Mouse (Mus musculus) left cerebral cortex, postnatal 10 days (tissue): ENCODE data around the gene Gm20662. TPM values are rescaled to one million over a fixed set of nuclear protein-coding genes. Genes with fewer than 3 reads are reported as not detected.
"Not testable (repeated sequence)": the region's sequence is repeated elsewhere in the genome, so short reads cannot be mapped to it uniquely, and the experiment has no call there.

ENCODE experiments used
- DNase-seq, 2 experiments: peaks; one replicate each; pipeline ENCODE4 v3.0.0; 2021 to 2022; ENCODE audit warnings: low spot score in 2 of 2, mixed read lengths in 1 of 2; ENCODE audit errors: extremely low spot score in 1 of 2
- intact Hi-C: fragments of 180-260 bp; cut with DNase I; formaldehyde crosslinking; loops from one replicate; pipeline ENCODE4 v1.15.1; 2025
- total RNA-seq, 2 experiments: library from RNA; stranded (reverse); gene quantifications; 2 replicates each; pipeline ENCODE4 v1.2.3; 2021

Gene Gm20662
- total RNA-seq, 2 experiments from 2014 or later = 1.5 to 3.4 TPM

GRCm38 (mm10) chr9:107995513-107995912 lies 636 bp upstream of the Gm20662 start:
- no peak for DNase-seq
- intact Hi-C loops = no loop called here

- intact Hi-C loops = no loop called here
- peak; percentile 100 for DNase-seq
Observed at GRCm38 (mm10) chr9:108001922-108002770, 6.0 kb downstream of the Gm20662 start, which contains the start of gene Ip6k1. Gene Ip6k1, plus strand, starts transcription at chr9:108002501.

GRCm38 (mm10) chr9:108002778-108003530 lies 6.8 kb downstream of the Gm20662 start:
- peak in 1 of 2 experiments; percentile 34 for DNase-seq
- intact Hi-C loops = no loop called here

GRCm38 (mm10) chr9:108003531-108003890 lies 7.4 kb downstream of the Gm20662 start:
- DNase-seq = peak in 1 of 2 experiments; percentile 33
- intact Hi-C loops = no loop called here

- DNase-seq = no peak
- intact Hi-C loops = no loop called here
Observed at GRCm38 (mm10) chr9:108008041-108008440, 11.9 kb downstream of the Gm20662 start.

- no peak for DNase-seq
- intact Hi-C loops = no loop called here
Observed at GRCm38 (mm10) chr9:108010385-108010784, 14.2 kb downstream of the Gm20662 start.

- DNase-seq, intact Hi-C loops: not testable (repeated sequence)
Observed at GRCm38 (mm10) chr9:108013577-108013976, 17.4 kb downstream of the Gm20662 start.

- no peak for DNase-seq
- intact Hi-C loops = no loop called here
Observed at GRCm38 (mm10) chr9:108017127-108017526, 21.0 kb downstream of the Gm20662 start.

GRCm38 (mm10) chr9:108020741-108021140 lies 24.6 kb downstream of the Gm20662 start:
- no peak for DNase-seq
- intact Hi-C loops = no loop called here

GRCm38 (mm10) chr9:108023216-108023615 lies 27.1 kb downstream of the Gm20662 start:
- no peak for DNase-seq
- intact Hi-C loops = no loop called here

- intact Hi-C loops = no loop called here
- DNase-seq = no peak
Observed at GRCm38 (mm10) chr9:108026584-108026983, 30.4 kb downstream of the Gm20662 start.

- intact Hi-C loops = no loop called here
- no peak for DNase-seq
Observed at GRCm38 (mm10) chr9:108027867-108028266, 31.7 kb downstream of the Gm20662 start.

- intact Hi-C loops = no loop called here
- no peak for DNase-seq
Observed at GRCm38 (mm10) chr9:108032126-108032525, 36.0 kb downstream of the Gm20662 start.

- DNase-seq = no peak
- intact Hi-C loops = no loop called here
Observed at GRCm38 (mm10) chr9:108035331-108036156, 39.4 kb downstream of the Gm20662 start.

GRCm38 (mm10) chr9:108044751-108045492 lies 48.8 kb downstream of the Gm20662 start:
- intact Hi-C loops = loop anchor here (5.0 kb wide), 1 partner anchor 143 kb away; no protein-coding TSS in a partner anchor
- DNase-seq = no peak

- intact Hi-C loops = loop anchor here (5.0 kb wide), 1 partner anchor 144 kb away; no protein-coding TSS in a partner anchor
Observed at GRCm38 (mm10) chr9:108046582-108046981, 50.4 kb downstream of the Gm20662 start.

GRCm38 (mm10) chr9:108047601-108048565 lies 51.7 kb downstream of the Gm20662 start:
- DNase-seq = no peak
- intact Hi-C loops = loop anchor here (5.0 kb wide), 1 partner anchor 146 kb away; no protein-coding TSS in a partner anchor

More at GRCm38 (mm10) chr9:108046582-108046981, 50.4 kb downstream of the Gm20662 start:
- DNase-seq = no peak
